Mouse (Mus musculus): ENCODE measurements around the gene Yipf6. TPM values are rescaled to one million over a fixed set of nuclear protein-coding genes. Genes with fewer than 3 reads are reported as not detected.

Yipf6 gene
- polyA plus RNA-seq (2017; shearing (Covaris generic)) = 29.0 TPM

GRCm38 (mm10) chrX:98936101-98936500 lies at the start of gene Yipf6:
Gene Yipf6, plus strand, starts transcription at chrX:98936316.

GRCm38 (mm10) chrX:98890406-98891116 lies 45.6 kb upstream of the Yipf6 start, which contains the start of gene Ophn1:
Gene Ophn1, minus strand, starts transcription at chrX:98891025.

Other genes with a start within 250 kb of the Yipf6 start
- 0.06 TPM for gene Ophn1, start 45.3 kb upstream of the Yipf6 start, polyA plus RNA-seq (2017; shearing (Covaris generic))
- gene Stard8, start 66.9 kb downstream of the Yipf6 start, polyA plus RNA-seq (2017; shearing (Covaris generic)) = 0.29 TPM
- 2.6 TPM for gene Efnb1, start 199.8 kb downstream of the Yipf6 start, polyA plus RNA-seq (2017; shearing (Covaris generic))